Mouse (Mus musculus) liver, embryonic 11.5 days (tissue): Measurements from ENCODE around the gene Creb5. TPM values are rescaled to one million over a fixed set of nuclear protein-coding genes. Genes with fewer than 3 reads are reported as not detected.

Source experiments
- ATAC-seq: fragments of 200-750 bp; cut with Nextera tagmentation; replicated peaks from 2 replicates; pipeline ENCODE4 v1.8.0; 2017; ENCODE audit warnings: moderate number of reproducible peaks, mild to moderate bottlenecking, moderate TSS enrichment, moderate library complexity; ENCODE audit not compliant: low FRiP score
- DNase-seq: peaks from one replicate; pipeline ENCODE4 v3.0.0-alpha.2; 2017; ENCODE audit warnings: low spot score
- H3K27ac ChIP-seq: fragments of 300-500 bp; sonication (generic); 2 replicates; pipeline ENCODE4 v1.5.1; 2014; ENCODE audit warnings: mild to moderate bottlenecking, low read depth, low read length, control low read depth
- H3K27me3 ChIP-seq: fragments of 300-500 bp; sonication (generic); replicated peaks from 2 replicates; pipeline ENCODE4 v1.6.1; 2014; ENCODE audit warnings: low read length, mixed read lengths; ENCODE audit not compliant: control insufficient read depth, insufficient read depth
- H3K36me3 ChIP-seq: fragments of 300-500 bp; sonication (generic); 2 replicates; pipeline ENCODE4 v1.6.1; 2014; ENCODE audit warnings: mild to moderate bottlenecking, low read length, moderate library complexity, mixed read lengths; ENCODE audit not compliant: control insufficient read depth, insufficient read depth
- H3K4me1 ChIP-seq: fragments of 300-500 bp; sonication (generic); replicated peaks from 2 replicates; pipeline ENCODE4 v1.6.1; 2014; ENCODE audit warnings: low read length, mixed read lengths; ENCODE audit not compliant: control insufficient read depth, insufficient read depth
- H3K4me2 ChIP-seq: fragments of 300-500 bp; sonication (generic); 2 replicates; pipeline ENCODE4 v1.6.1; 2014; ENCODE audit warnings: mild to moderate bottlenecking, control low read depth, moderate library complexity
- H3K4me3 ChIP-seq: fragments of 300-500 bp; sonication (generic); 2 replicates; pipeline ENCODE4 v1.5.1; 2014; ENCODE audit warnings: low read depth, low read length, control low read depth
- H3K9ac ChIP-seq: fragments of 300-500 bp; sonication (generic); 2 replicates; pipeline ENCODE4 v1.6.1; 2014; ENCODE audit warnings: low read depth, low read length, control low read depth
- H3K9me3 ChIP-seq: fragments of 300-500 bp; sonication (generic); 2 replicates; pipeline ENCODE4 v1.6.1; 2016; ENCODE audit warnings: low read length, inconsistent platforms, mixed read lengths; ENCODE audit not compliant: control insufficient read depth
- WGBS: fragments of 180-500 bp; shearing (Covaris S2); extraction: QIAGEN DNeasy Blood & Tissue Kit; methylation state at CpG from one replicate; pipeline ENCODE4 v1.1.7; 2014; 5-methylcytosine and 5-hydroxymethylcytosine counted together
- polyA plus RNA-seq: library from polyadenylated mRNA; unstranded; fragments of >200 nt; fragmentation: Nextera tagmentation; extraction: Ambion mirVana; gene quantifications from 2 replicates; pipeline ENCODE4 v1.2.1, GENCODE M21; 2014

The Creb5 gene
- polyA plus RNA-seq, 1 experiment from 2014 or later: 2.3 TPM

GRCm38 (mm10) chr6:53499621-53500295 lies 212.7 kb downstream of the Creb5 start:
- no peak overlapping the region for H3K27ac ChIP-seq
- ATAC-seq (no peak), DNase-seq (no peak)
- H3K4me3 ChIP-seq: no peak overlapping the region
- H3K9ac ChIP-seq: no peak overlapping the region
- H3K4me1 ChIP-seq: 0 out of 2 replicates have a peak, but pooled peaks cover 2% of the 10 kb centered on the region
- no peak overlapping the region for H3K4me2 ChIP-seq
- no peaks in the 10 kb centered on the region for H3K36me3 ChIP-seq
- WGBS: 80% methylated on average over 8 of the region's 8 CpGs
- no peaks in the 10 kb centered on the region for H3K27me3 ChIP-seq
- H3K9me3 ChIP-seq: no peaks in the 10 kb centered on the region

GRCm38 (mm10) chr6:53501236-53501635 lies 214.2 kb downstream of the Creb5 start:
- ATAC-seq: no peak
- 88% methylated on average over 1 of the region's 1 CpGs for WGBS
- H3K4me3 ChIP-seq: no peak overlapping the region
- H3K4me1 ChIP-seq: 0 out of 2 replicates have a peak, but pooled peaks cover 2% of the 10 kb centered on the region
- no peak overlapping the region for H3K27ac ChIP-seq
- H3K36me3 ChIP-seq: no peaks in the 10 kb centered on the region
- H3K9me3 ChIP-seq: no peaks in the 10 kb centered on the region
- DNase-seq: no peak
- no peak overlapping the region for H3K9ac ChIP-seq
- H3K4me2 ChIP-seq: no peak overlapping the region
- H3K27me3 ChIP-seq: no peaks in the 10 kb centered on the region

GRCm38 (mm10) chr6:53506947-53507564 lies 220.0 kb downstream of the Creb5 start:
- no peak overlapping the region for H3K4me2 ChIP-seq
- H3K27ac ChIP-seq: no peak overlapping the region
- H3K4me3 ChIP-seq: no peak overlapping the region
- H3K9me3 ChIP-seq: no peaks in the 10 kb centered on the region
- no peak overlapping the region for H3K9ac ChIP-seq
- H3K27me3 ChIP-seq: no peaks in the 10 kb centered on the region
- DNase-seq: no peak
- WGBS: 67% methylated on average over 3 of the region's 3 CpGs
- no peaks in the 10 kb centered on the region for H3K4me1 ChIP-seq
- no peaks in the 10 kb centered on the region for H3K36me3 ChIP-seq
- no peak for ATAC-seq

GRCm38 (mm10) chr6:53508847-53509494 lies 221.9 kb downstream of the Creb5 start:
- Histone ChIP-seq H3K4me1 (no peaks in the 10 kb centered on the region), H3K27me3 (no peaks in the 10 kb centered on the region), H3K9ac (no peak overlapping the region), H3K4me2 (no peak overlapping the region), H3K36me3 (no peaks in the 10 kb centered on the region), H3K4me3 (no peak overlapping the region), H3K27ac (no peak overlapping the region), H3K9me3 (no peaks in the 10 kb centered on the region)
- WGBS: 75% methylated on average over 3 of the region's 3 CpGs
- ATAC-seq (no peak), DNase-seq (no peak)

- H3K4me2 ChIP-seq: no peak overlapping the region
- no peak overlapping the region for H3K4me3 ChIP-seq
- H3K27ac ChIP-seq: no peak overlapping the region
- no peaks in the 10 kb centered on the region for H3K36me3 ChIP-seq
- no peaks in the 10 kb centered on the region for H3K4me1 ChIP-seq
- 55% methylated on average over 7 of the region's 7 CpGs for WGBS
- H3K9me3 ChIP-seq: no peaks in the 10 kb centered on the region
- H3K27me3 ChIP-seq: no peaks in the 10 kb centered on the region
- no peak overlapping the region for H3K9ac ChIP-seq
- ATAC-seq: no peak
- no peak for DNase-seq
These were observed 222.9 kb downstream of the Creb5 start for GRCm38 (mm10) chr6:53510005-53510404.

GRCm38 (mm10) chr6:53512226-53512625 lies 225.2 kb downstream of the Creb5 start:
- H3K9me3 ChIP-seq: no peaks in the 10 kb centered on the region
- 83% methylated on average over 8 of the region's 8 CpGs for WGBS
- no peak overlapping the region for H3K4me2 ChIP-seq
- H3K36me3 ChIP-seq: no peaks in the 10 kb centered on the region
- H3K9ac ChIP-seq: no peak overlapping the region
- no peak for DNase-seq
- H3K27me3 ChIP-seq: no peaks in the 10 kb centered on the region
- no peak overlapping the region for H3K4me3 ChIP-seq
- H3K4me1 ChIP-seq: no peaks in the 10 kb centered on the region
- ATAC-seq: no peak
- H3K27ac ChIP-seq: no peak overlapping the region

- whole genome bisulfite sequencing: 82% methylated on average over 2 of the region's 2 CpGs
These were observed 226.3 kb downstream of the Creb5 start for GRCm38 (mm10) chr6:53513380-53513779.

GRCm38 (mm10) chr6:53514862-53515261 lies 227.8 kb downstream of the Creb5 start:
- ATAC-seq (no peak), DNase-seq (no peak)
- no peaks in the 10 kb centered on the region for H3K9me3 ChIP-seq
- H3K4me1 ChIP-seq: no peaks in the 10 kb centered on the region; the same call in 1 of the 2 replicates
- no peak overlapping the region for H3K4me3 ChIP-seq
- H3K9ac ChIP-seq: no peak overlapping the region
- no peak overlapping the region for H3K27ac ChIP-seq
- 68% methylated on average over 1 of the region's 1 CpGs for WGBS
- H3K4me2 ChIP-seq: no peak overlapping the region
- no peaks in the 10 kb centered on the region for H3K27me3 ChIP-seq
- H3K36me3 ChIP-seq: no peaks in the 10 kb centered on the region

More at GRCm38 (mm10) chr6:53513380-53513779, 226.3 kb downstream of the Creb5 start:
- no peaks in the 10 kb centered on the region; the same call in 1 of the 2 replicates for H3K4me1 ChIP-seq
- H3K4me3 ChIP-seq: no peak overlapping the region
- no peaks in the 10 kb centered on the region for H3K9me3 ChIP-seq
- H3K36me3 ChIP-seq: no peaks in the 10 kb centered on the region
- DNase-seq (no peak), ATAC-seq (no peak)
- H3K27me3 ChIP-seq: no peaks in the 10 kb centered on the region
- no peak overlapping the region for H3K27ac ChIP-seq
- no peak overlapping the region for H3K9ac ChIP-seq
- no peak overlapping the region for H3K4me2 ChIP-seq
